Mouse (Mus musculus) ES-Bruce4 (cell line): ENCODE data around the gene Sox30. TPM values are rescaled to one million over a fixed set of nuclear protein-coding genes. Genes with fewer than 3 reads are reported as not detected.

Source experiments
- H3K27ac ChIP-seq: 2 replicates; pipeline ENCODE4 v1.5.1; 2012; ENCODE audit warnings: low read length, inconsistent platforms; ENCODE audit not compliant: insufficient read depth
- H3K27me3 ChIP-seq: 2 replicates; pipeline ENCODE4 v1.6.1; 2012; ENCODE audit warnings: mild to moderate bottlenecking, low read length, inconsistent platforms; ENCODE audit not compliant: control insufficient read depth, poor library complexity, insufficient read depth, severe bottlenecking
- H3K36me3 ChIP-seq: 2 replicates; pipeline ENCODE4 v1.6.1; 2012; ENCODE audit warnings: inconsistent platforms, mild to moderate bottlenecking, low read length, moderate library complexity; ENCODE audit not compliant: control insufficient read depth, poor library complexity, insufficient read depth, severe bottlenecking
- H3K4me1 ChIP-seq: one replicate; pipeline ENCODE4 v1.8.1; 2011; ENCODE audit warnings: low read length; ENCODE audit not compliant: control insufficient read depth, insufficient read depth
- H3K4me3 ChIP-seq: 2 replicates; pipeline ENCODE4 v1.5.1; 2011; ENCODE audit warnings: low read depth, mild to moderate bottlenecking, low read length
- H3K9ac ChIP-seq: 2 replicates; pipeline ENCODE4 v1.6.1; 2012; ENCODE audit warnings: low read depth, mild to moderate bottlenecking, inconsistent platforms; ENCODE audit not compliant: poor library complexity, severe bottlenecking
- H3K9me3 ChIP-seq: replicated peaks from 2 replicates; pipeline ENCODE4 v1.6.1; 2012; ENCODE audit warnings: mild to moderate bottlenecking, low read length, inconsistent platforms; ENCODE audit not compliant: control insufficient read depth, poor library complexity, insufficient read depth, severe bottlenecking
- CTCF ChIP-seq: IDR thresholded peaks from one replicate; pipeline ENCODE4 v1.8.1; 2011; ENCODE audit warnings: low read depth, low read length
- EP300 ChIP-seq: IDR thresholded peaks from 2 replicates; pipeline ENCODE4 v1.6.1; 2011; ENCODE audit warnings: low read depth, low read length; ENCODE audit not compliant: insufficient read depth
- POLR2A ChIP-seq: IDR thresholded peaks from one replicate; pipeline ENCODE4 v1.8.1; 2011; ENCODE audit warnings: low read length; ENCODE audit not compliant: insufficient read depth
- polyA plus RNA-seq: library from polyadenylated mRNA; stranded (reverse); fragments of >200 nt; gene quantifications from 2 replicates; pipeline ENCODE4 v1.2.4, GENCODE M21; 2011; ENCODE audit warnings: low read depth; ENCODE audit not compliant: missing spikeins, insufficient read depth, insufficient read length

Sox30 gene
- polyA plus RNA-seq, 1 experiment: 0.87 TPM

GRCm38 (mm10) chr11:45960003-45960402 is 20.1 kb upstream of the Sox30 start:
- no peaks in the 10 kb centered on the region for H3K4me1 ChIP-seq
- TF ChIP-seq POLR2A (no peak), EP300 (no peak), CTCF (no peak)
- H3K9me3 ChIP-seq: peaks cover 23% of the 10 kb centered on the region
- no peak overlapping the region for H3K27ac ChIP-seq
- H3K27me3 ChIP-seq: no peaks in the 10 kb centered on the region
- no peaks in the 10 kb centered on the region for H3K36me3 ChIP-seq
- no peak overlapping the region for H3K4me3 ChIP-seq
- no peak overlapping the region for H3K9ac ChIP-seq

- H3K27me3 ChIP-seq: no peaks in the 10 kb centered on the region
- H3K36me3 ChIP-seq: no peaks in the 10 kb centered on the region
- H3K9me3 ChIP-seq: peaks cover 25% of the 10 kb centered on the region
- no peak overlapping the region for H3K9ac ChIP-seq
- no peak overlapping the region for H3K4me3 ChIP-seq
- TF ChIP-seq POLR2A (no peak), CTCF (no peak), EP300 (no peak)
- H3K4me1 ChIP-seq: no peaks in the 10 kb centered on the region
- H3K27ac ChIP-seq: no peak overlapping the region
Measured at GRCm38 (mm10) chr11:45966896-45967295, 13.2 kb upstream of the Sox30 start.

GRCm38 (mm10) chr11:45968466-45968865 is 11.6 kb upstream of the Sox30 start:
- Histone ChIP-seq H3K36me3 (no peaks in the 10 kb centered on the region), H3K27me3 (no peaks in the 10 kb centered on the region), H3K27ac (peak overlapping the region; percentile 80), H3K9ac (no peak overlapping the region), H3K9me3 (peaks cover 22% of the 10 kb centered on the region), H3K4me1 (no peaks in the 10 kb centered on the region), H3K4me3 (no peak overlapping the region)
- TF ChIP-seq POLR2A: no peak
- no peak for TF ChIP-seq CTCF
- no peak for TF ChIP-seq EP300

GRCm38 (mm10) chr11:45973635-45974034 is 6.5 kb upstream of the Sox30 start:
- no peak overlapping the region for H3K4me3 ChIP-seq
- H3K36me3 ChIP-seq: no peaks in the 10 kb centered on the region
- H3K4me1 ChIP-seq: no peaks in the 10 kb centered on the region
- no peak overlapping the region for H3K9ac ChIP-seq
- H3K9me3 ChIP-seq: no peaks in the 10 kb centered on the region
- TF ChIP-seq CTCF (no peak), POLR2A (no peak), EP300 (no peak)
- no peaks in the 10 kb centered on the region; the same call in 1 of the 2 replicates for H3K27me3 ChIP-seq
- H3K27ac ChIP-seq: no peak overlapping the region

GRCm38 (mm10) chr11:45974466-45974865 is 5.6 kb upstream of the Sox30 start:
- TF ChIP-seq EP300: no peak
- TF ChIP-seq CTCF: no peak
- no peak for TF ChIP-seq POLR2A
- no peak overlapping the region for H3K4me3 ChIP-seq
- no peaks in the 10 kb centered on the region for H3K4me1 ChIP-seq
- no peak overlapping the region for H3K9ac ChIP-seq
- peaks cover 5% of the 10 kb centered on the region for H3K9me3 ChIP-seq
- no peaks in the 10 kb centered on the region for H3K36me3 ChIP-seq
- no peaks in the 10 kb centered on the region; the same call in 1 of the 2 replicates for H3K27me3 ChIP-seq
- H3K27ac ChIP-seq: no peak overlapping the region

GRCm38 (mm10) chr11:45976061-45976460 is 4.0 kb upstream of the Sox30 start:
- peaks cover 5% of the 10 kb centered on the region for H3K9me3 ChIP-seq
- TF ChIP-seq POLR2A: no peak
- TF ChIP-seq EP300: no peak
- no peak for TF ChIP-seq CTCF
- H3K27me3 ChIP-seq: no peaks in the 10 kb centered on the region; the same call in 1 of the 2 replicates
- H3K4me1 ChIP-seq: no peaks in the 10 kb centered on the region
- no peak overlapping the region for H3K9ac ChIP-seq
- H3K36me3 ChIP-seq: no peaks in the 10 kb centered on the region
- H3K27ac ChIP-seq: no peak overlapping the region
- no peak overlapping the region for H3K4me3 ChIP-seq
